Mouse (Mus musculus) natural killer cell, adult 2 months (primary cell): Measurements from ENCODE around the gene Phf24.
"Not testable (repeated sequence)": the region's sequence is repeated elsewhere in the genome, so short reads cannot be mapped to it uniquely, and the experiment has no call there.

ENCODE experiments used
- DNase-seq, 2 experiments: peaks; one replicate each; pipeline ENCODE4 v3.0.0; 2022; ENCODE audit warnings: low spot score in 2 of 2

Phf24 gene

DNA sequence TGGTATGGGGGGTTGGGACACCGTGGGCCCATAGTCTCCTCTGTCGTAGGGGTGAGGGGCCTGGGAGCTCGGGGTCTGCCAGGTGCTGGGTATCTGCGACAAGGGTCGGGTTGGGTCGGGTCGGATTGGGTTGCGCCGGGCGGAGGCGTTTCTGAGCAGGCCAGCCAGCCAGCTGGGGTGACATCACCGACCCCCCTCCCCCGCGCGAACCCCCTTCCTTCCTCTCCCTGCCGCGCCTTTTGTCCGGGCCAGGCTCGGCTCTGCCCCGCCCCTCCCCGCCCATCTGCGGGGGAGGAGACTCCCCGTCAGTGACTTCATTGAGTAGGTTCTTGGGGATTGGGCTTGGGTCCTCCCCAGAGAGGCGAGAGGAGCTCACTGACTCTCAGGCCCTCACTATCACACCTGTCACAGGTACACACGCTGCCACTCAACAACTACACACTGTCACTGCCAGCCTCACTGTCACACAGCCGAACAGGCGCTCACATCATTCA lies 33.7 kb downstream of the Phf24 start:
- DNase-seq = peak; percentile 80 to 87

DNA sequence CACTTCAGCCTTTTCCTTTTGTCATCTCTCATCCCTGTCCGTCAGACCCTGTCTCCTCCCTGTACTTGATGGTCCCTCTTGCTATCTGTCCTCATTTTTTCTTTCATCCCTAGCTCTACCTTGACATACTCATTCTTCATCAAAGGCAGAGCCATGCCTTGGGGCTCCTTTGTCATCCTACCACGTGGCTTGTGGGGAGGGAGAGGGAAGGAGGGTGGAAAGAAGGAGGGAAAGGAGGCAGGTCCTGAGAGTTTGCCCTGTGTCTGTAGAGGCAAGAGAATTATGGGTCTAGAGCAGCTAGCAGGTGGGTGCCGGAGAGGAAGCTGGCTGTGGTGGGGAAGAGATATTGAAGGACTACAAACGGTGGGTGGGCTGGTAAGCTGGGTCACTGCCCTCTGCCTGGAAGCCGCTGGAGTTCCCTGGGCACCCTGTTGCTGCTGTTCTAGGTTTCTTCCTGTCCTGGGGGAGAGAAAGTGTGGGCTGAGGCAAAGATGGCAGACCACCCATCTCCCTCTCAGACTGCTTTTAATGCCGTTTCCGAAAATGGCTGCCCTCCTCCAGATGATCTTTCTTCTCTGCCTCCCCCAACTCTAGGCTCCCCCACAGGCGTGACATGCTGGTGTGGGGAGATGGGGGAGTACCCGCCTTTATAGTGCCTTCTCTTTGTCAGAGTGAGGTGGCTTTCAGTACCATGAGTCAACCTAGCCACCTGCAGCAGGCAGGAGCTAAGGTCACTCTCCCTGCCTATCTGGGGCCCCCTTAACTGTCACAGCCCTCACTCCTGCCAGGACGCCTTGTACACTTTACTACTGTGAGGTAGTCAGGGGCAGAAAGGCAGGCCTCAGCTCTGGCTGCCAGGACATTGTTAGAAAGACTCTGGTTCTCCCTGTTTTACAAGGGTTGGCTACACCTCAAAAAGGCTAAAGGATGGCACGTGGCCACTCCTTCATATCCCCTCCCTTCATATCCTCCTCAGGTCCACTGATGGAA lies 35.0 kb downstream of the Phf24 start:
- DNase-seq = no peak

- DNase-seq = no peak
These were observed 36.1 kb downstream of the Phf24 start for GRCm38 (mm10) chr4:42952563-42952962.

GRCm38 (mm10) chr4:42953435-42954094 lies 37.1 kb downstream of the Phf24 start:
- no peak for DNase-seq

DNA sequence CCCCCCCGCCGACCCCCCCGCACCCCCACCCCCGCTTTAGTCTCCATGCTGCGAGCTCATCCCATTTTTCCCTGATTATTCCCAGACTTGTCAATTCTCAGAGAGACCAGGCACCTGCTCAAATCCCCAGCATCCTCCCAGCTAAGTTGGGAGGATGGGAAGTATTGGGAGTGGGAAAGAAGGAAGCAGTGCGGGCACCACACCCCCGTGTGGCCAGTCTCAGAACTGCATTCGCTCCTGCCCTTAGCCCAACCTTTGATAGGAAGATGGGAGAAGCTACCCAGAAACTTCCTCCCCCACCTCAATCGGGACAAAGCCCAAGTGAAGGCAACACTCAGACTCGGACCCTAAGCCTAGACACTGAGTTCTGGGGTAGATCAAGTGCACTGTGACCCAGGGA lies 37.8 kb downstream of the Phf24 start:
- DNase-seq = no peak

DNA sequence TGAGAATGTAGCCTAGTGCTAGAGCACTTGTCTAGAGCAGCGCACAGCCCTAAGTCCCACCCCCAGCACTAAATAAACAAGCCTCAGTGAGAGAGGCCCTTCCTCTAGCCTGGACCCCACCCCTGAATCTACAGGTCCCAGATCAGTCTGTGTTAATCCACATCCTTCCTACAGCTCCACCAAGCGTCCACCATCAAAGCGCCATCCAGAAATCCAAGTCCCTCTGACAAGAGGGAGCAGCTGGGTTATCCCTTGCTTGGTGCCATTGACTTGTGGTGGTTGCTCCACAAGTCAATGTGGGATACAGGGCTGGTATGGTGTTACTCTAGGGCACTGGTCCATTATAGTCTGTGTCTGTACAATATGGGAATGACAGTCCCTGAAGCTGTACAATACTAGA lies 38.7 kb downstream of the Phf24 start:
- DNase-seq = no peak

- DNase-seq = no peak
These were observed 40.1 kb downstream of the Phf24 start for GRCm38 (mm10) chr4:42956581-42956980.

DNA sequence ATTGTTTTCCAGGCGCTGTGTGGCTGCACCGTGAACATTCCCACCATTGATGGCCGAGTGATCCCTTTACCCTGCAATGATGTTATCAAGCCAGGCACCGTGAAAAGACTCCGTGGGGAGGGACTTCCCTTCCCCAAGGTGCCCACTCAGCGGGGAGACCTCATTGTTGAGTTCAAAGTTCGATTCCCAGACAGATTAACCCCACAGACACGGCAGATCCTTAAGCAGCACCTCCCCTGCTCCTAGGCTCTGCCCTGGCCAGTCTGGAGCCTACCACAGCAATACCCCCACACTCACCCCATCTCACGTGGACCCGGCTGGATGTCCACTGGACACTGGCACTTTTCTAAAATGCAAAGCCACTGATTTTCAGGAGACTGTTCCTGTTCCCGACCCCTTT lies 40.8 kb downstream of the Phf24 start:
- no peak for DNase-seq

DNA sequence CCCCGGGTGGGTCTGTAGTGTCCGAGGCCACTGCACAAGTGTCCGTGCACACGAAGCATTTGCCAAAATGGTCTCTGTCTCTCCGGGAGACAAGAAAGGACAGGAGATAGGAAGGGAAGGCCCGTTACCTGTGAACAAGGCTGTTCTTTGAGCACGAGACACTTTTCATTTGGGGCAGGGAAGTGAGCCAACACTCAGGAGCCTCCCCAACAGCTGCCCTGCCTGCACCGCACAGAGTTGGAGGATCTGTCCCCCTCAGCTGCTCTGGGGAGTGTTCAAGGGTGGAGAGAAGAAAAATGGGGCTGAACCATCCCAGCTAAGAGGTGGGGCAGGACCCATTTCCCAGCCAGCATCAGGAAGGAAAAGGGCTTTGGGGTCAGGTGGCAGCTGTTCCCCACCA lies 41.5 kb downstream of the Phf24 start:
- no peak for DNase-seq

- DNase-seq = no peak
These were observed 42.5 kb downstream of the Phf24 start for GRCm38 (mm10) chr4:42958942-42959341.

DNA sequence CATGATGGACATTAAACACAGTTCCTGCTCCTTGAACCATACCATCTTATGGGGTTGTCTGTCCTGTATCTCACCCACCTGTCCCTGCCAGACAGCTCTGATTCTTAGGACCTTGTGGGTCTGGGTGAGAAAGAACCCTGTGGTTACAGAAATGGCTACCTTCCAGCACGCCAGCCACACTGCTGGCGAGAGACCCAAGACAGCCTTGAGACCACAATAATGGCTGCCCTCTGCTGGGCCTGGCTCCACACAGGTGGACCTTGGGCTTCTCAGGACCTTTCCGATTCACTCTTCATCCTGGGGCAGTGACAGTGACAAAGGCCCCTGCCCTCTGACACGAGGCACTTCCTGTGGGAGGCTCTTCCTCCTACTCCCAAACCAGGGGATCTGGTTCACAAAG lies 42.9 kb downstream of the Phf24 start:
- DNase-seq = no peak

DNA sequence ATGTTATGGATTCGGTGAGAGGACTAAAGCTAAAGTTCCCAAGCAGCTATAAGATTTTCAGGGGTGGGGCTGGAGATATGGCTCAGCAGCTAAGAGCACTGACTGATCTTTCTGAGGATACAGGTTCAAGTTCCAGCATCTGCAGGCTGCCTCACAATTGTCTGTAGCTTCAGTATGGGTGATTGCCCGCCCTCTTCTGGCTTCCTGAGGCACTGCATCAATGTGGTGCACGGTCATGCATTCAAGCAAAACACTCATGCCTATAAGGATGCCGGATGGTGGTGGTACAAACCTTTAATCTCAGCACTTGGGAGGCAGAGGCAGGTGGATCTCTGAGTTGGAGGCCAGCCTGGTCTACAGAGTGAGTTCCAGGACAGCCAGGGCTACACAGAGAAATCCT lies 45.1 kb downstream of the Phf24 start:
- DNase-seq = peak; percentile 44 to 53

- no peak for DNase-seq
These were observed 47.0 kb downstream of the Phf24 start for GRCm38 (mm10) chr4:42963480-42963879.

DNA sequence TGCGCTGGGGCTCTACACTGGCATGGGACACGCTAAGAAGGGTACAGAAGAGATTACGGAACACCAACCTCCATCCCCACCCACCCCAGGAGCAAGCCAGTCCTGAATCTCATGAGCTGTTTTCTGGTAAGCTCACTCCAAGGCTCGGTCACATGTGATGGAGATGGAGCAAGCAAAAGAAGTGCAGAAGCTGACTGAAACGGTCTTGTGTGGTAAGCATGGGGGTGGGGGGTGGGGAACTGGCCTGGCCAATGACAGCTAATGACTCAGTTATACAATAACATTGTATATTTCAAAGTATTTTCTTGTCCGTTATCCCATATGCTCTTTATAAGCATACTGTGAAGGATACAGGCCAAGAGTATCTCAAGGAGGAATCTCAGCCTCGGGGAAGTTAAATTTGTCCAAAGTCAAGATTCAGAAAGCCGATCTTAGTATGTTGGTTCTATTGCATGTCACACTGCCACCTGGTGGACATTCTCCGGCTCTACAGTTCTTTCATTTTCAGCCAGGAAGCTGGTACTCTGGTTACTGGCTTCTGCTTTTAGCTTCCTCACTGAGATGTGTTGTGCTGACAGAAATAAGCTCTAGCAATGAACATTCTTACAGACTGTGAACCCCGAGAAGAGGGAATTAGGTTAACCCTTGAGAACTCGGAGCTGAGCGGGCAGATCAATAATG lies 48.7 kb downstream of the Phf24 start:
- peak; percentile 47 to 64 for DNase-seq

DNA sequence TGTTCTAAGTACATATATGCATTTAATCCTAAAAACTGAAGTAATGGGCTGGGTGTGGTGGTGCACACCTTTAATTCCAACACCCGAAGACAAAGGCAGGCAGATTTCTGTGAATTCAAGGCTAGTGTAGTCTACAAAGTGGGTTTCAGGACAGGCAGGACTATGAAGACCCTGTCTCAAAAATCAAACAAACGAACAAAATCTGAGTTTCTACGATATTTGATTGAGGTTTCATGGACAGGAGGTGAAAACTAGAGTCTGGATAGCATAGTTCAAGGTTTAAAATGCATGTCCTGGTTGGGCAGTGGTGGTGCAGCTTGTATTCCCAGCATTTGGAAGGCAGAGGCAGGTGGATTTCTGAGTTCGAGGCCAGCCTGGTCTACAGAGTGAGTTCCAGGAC lies 52.8 kb downstream of the Phf24 start, which contains the start of gene 1700022I11Rik:
Gene 1700022I11Rik, plus strand, starts transcription at position 301 of the 400 bp plus-strand sequence.
- no peak for DNase-seq

GRCm38 (mm10) chr4:42972952-42973351 lies 56.5 kb downstream of the Phf24 start:
- DNase-seq = no peak

GRCm38 (mm10) chr4:42973868-42974267 lies 57.4 kb downstream of the Phf24 start:
- DNase-seq = no peak

GRCm38 (mm10) chr4:42978062-42978461 lies 61.6 kb downstream of the Phf24 start:
- DNase-seq = no peak

- not testable (repeated sequence) for DNase-seq
These were observed 64.0 kb downstream of the Phf24 start for GRCm38 (mm10) chr4:42980467-42980866.

DNA sequence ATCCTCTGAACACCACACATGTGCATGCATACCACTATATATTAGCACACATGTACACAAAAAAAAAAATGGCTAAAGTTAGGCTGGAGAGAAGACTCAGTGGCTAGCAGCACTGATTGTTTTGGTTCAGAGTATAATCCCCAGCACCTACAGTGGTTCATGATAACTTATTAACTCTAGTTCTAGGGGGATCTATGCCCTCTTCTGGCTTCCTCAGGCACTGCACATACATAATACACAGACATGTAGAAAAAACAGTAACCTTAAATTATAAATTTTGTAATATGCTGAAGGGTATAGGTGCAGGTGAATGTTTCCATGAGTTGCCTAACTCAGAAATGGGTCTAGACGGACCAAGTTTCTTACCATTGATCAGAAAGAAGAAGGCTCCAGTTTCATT lies 71.8 kb downstream of the Phf24 start:
- no peak for DNase-seq
